Mouse (Mus musculus): ENCODE results near the gene Kdm6a. TPM values are rescaled to one million over a fixed set of nuclear protein-coding genes. Genes with fewer than 3 reads are reported as not detected.

Kdm6a gene
- polyA plus RNA-seq (2014; fragmentation: Illumina TruSeq; extraction: RNeasy Lipid Tissue Mini Kit (QIAGEN cat#74804); ENCODE audit: low read depth, low replicate concordance), result 15.6 TPM

GRCm38 (mm10) chrX:18162192-18162857 lies at the start of gene Kdm6a:
Gene Kdm6a (plus strand): TSS chrX:18162575.

DNA sequence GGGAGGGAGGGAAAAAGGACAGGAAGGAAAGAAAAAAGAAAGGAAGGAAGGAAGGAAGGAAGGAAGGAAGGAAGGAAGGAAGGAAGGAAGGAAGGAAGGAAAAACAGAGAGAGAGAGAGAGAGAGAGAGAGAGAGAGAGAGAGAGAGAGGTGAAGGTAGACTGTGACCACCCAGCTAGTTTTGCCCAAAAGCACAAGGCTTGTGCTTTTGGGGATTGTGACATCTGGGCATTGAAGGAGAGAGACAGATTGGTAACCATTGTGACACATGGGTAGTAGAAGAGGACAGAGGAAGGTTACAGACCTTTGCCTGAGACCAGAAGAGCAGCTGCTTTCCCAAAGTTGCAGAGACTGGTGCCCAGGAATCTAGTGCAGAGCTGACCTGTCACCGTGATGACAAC lies 16.8 kb upstream of the Kdm6a start, which contains the start of gene Dusp21:
Dusp21 (plus strand) TSS at position 301 of the 400 bp plus-strand sequence.

Other genes starting within 250 kb of the Kdm6a start
- 51.5 TPM for gene Dusp21, start 16.7 kb upstream of the Kdm6a start, polyA plus RNA-seq (2014; fragmentation: Illumina TruSeq; extraction: RNeasy Lipid Tissue Mini Kit (QIAGEN cat#74804); ENCODE audit: low read depth, low replicate concordance)